In the genomic region with DNA sequence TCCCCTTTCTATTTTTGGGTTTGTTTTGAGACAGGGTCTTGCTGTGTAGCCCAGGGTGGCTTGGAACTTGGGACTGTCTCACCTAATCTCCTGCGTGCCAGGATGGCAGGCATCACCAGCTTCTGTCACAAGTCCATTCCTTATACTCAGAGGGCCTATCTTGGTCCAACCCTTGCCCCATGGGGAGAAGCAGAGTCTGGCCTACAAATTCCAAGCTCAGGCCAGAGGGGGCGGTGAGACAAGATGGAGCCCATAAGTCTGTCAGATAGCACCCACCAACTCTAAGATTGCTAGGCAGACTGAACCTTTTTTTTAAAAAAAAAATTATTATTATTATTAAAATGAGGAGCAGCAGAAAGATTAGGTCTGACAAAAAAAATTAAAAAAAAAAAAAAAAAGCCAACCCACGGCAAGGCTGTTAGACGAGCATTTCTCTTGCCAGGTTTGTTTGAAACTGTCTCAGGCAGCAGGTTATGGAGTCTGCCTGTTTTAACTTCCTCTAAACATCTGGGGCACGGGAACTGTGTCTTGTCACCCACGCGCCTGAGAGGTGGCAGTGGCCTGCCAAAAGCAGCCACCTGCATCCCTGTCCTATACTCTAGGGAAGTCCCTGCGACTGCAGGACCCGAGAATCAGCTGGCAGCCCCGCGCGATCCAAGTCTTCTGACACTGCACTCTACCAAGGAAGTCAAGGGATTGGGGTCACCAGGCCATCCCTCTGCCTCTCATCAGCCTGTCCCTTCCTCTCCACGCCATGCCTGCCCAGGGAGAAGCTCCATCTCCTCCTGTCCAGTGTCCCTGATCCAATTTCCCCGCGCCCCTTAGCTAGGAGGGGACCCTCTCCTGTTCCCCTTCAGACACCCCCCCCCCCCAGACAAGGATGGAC, we compare ENCODE assay signal across 8 mouse cellular contexts. TPM values are rescaled to one million over a fixed set of nuclear protein-coding genes. Genes with fewer than 3 reads are reported as not detected.
DNase-seq lines count a peak whose midpoint lies in the region; ATAC-seq and TF ChIP-seq lines count a peak whose summit lies in the region.

No protein-coding gene starts in this region.

- H3K4me2 ChIP-seq in forebrain, embryonic 16.5 days (ENCODE audit: low read length), result peak overlapping the region; percentile 94
- peak overlapping the region; percentile 97 for H3K4me2 ChIP-seq in intestine, embryonic 16.5 days (ENCODE audit: low read depth, low read length)
- H3K4me2 ChIP-seq in liver, embryonic 11.5 days, result peak overlapping the region; percentile 98
- H3K4me2 ChIP-seq in myocyte (ENCODE audit: low read depth), result peak overlapping the region; percentile 83

- peaks cover 34% of the 10 kb centered on the region for H3K4me1 ChIP-seq in forebrain, embryonic 16.5 days (replicated peaks; ENCODE audit: control insufficient read depth, insufficient read depth, low read length)
- H3K4me1 ChIP-seq in intestine, embryonic 16.5 days (ENCODE audit: control insufficient read depth, insufficient read depth, low read length), result peaks cover 29% of the 10 kb centered on the region
- peaks cover 11% of the 10 kb centered on the region for H3K4me1 ChIP-seq in liver, embryonic 11.5 days (replicated peaks; ENCODE audit: control insufficient read depth, insufficient read depth, low read length)
- peaks cover 44% of the 10 kb centered on the region for H3K4me1 ChIP-seq in thymus, adult 2 months (replicated peaks; ENCODE audit: control insufficient read depth, insufficient read depth, low read length)

- ATAC-seq in forebrain, embryonic 16.5 days, result peak; percentile 16
- ATAC-seq in intestine, embryonic 16.5 days, result peak; percentile 24
- peak; percentile 46 for ATAC-seq in liver, embryonic 11.5 days (replicated peaks; ENCODE audit: low FRiP score)

- peak overlapping the region; percentile 32 for H3ac ChIP-seq in myocyte (ENCODE audit: control insufficient read depth, insufficient read length)

- H3K9ac ChIP-seq in forebrain, embryonic 16.5 days (replicated peaks; ENCODE audit: low read depth, low read length), result peak overlapping the region; percentile 77
- peak overlapping the region; percentile 73 for H3K9ac ChIP-seq in intestine, embryonic 16.5 days (ENCODE audit: low read depth, low read length)
- peak overlapping the region; percentile 76 for H3K9ac ChIP-seq in liver, embryonic 11.5 days (ENCODE audit: low read depth, low read length)

- no peaks in the 10 kb centered on the region for H3K27me3 ChIP-seq in forebrain, embryonic 16.5 days (replicated peaks; ENCODE audit: control insufficient read depth, insufficient read depth, low read length)
- no peaks in the 10 kb centered on the region for H3K27me3 ChIP-seq in intestine, embryonic 16.5 days (replicated peaks; ENCODE audit: control insufficient read depth, insufficient read depth, low read length)
- H3K27me3 ChIP-seq in liver, embryonic 11.5 days (replicated peaks; ENCODE audit: control insufficient read depth, insufficient read depth, low read length), result no peaks in the 10 kb centered on the region
- no peaks in the 10 kb centered on the region for H3K27me3 ChIP-seq in myocyte (ENCODE audit: control insufficient read depth, insufficient read depth, insufficient read length)
- no peaks in the 10 kb centered on the region for H3K27me3 ChIP-seq in thymus, adult 2 months (ENCODE audit: control insufficient read depth, insufficient read depth, low read length)

- peaks cover 10% of the 10 kb centered on the region for H3K79me2 ChIP-seq in myocyte (ENCODE audit: control insufficient read depth, insufficient read depth)

- H3K4me3 ChIP-seq in forebrain, embryonic 16.5 days (replicated peaks; ENCODE audit: low read length), result peak overlapping the region; percentile 74
- peak overlapping the region; percentile 68 for H3K4me3 ChIP-seq in intestine, embryonic 16.5 days (ENCODE audit: low read length)
- peak overlapping the region; percentile 71 for H3K4me3 ChIP-seq in liver, embryonic 11.5 days (ENCODE audit: low read depth, low read length)
- H3K4me3 ChIP-seq in myocyte, result peak overlapping the region; percentile 67
- peak overlapping the region; percentile 90 for H3K4me3 ChIP-seq in thymus, adult 2 months (ENCODE audit: control insufficient read depth, insufficient read depth, low read length)

- no peaks in the 10 kb centered on the region for H3K36me3 ChIP-seq in forebrain, embryonic 16.5 days (ENCODE audit: control insufficient read depth, insufficient read depth)
- H3K36me3 ChIP-seq in intestine, embryonic 16.5 days (ENCODE audit: control insufficient read depth, insufficient read depth, low read length), result no peaks in the 10 kb centered on the region
- H3K36me3 ChIP-seq in liver, embryonic 11.5 days (ENCODE audit: control insufficient read depth, insufficient read depth, low read length), result peaks cover 4% of the 10 kb centered on the region; the same call in 1 of the 2 replicates
- peaks cover 5% of the 10 kb centered on the region for H3K36me3 ChIP-seq in myocyte (ENCODE audit: control insufficient read depth, insufficient read depth)
- H3K36me3 ChIP-seq in thymus, adult 2 months (ENCODE audit: control insufficient read depth, insufficient read depth, low read length), result peaks cover 21% of the 10 kb centered on the region

- peak; percentile 66 for DNase-seq in layer of hippocampus, adult 9-11 months
- no peak for DNase-seq in layer of hippocampus, adult 8-10 months (ENCODE audit: low spot score in 2 of 2)
- DNase-seq in c-Kit-positive CD71-positive TER-119-negative erythroid progenitor cells, embryonic 14.5 days (ENCODE audit: low read depth), result peak; percentile 13
- peak; percentile 62 for DNase-seq in liver, embryonic 11.5 days (ENCODE audit: low spot score)
- peak; percentile 72 for DNase-seq in thymus, adult 2 months

- H3K27ac ChIP-seq in forebrain, embryonic 16.5 days (ENCODE audit: low read length), result peak overlapping the region; percentile 77
- 0 out of 2 replicates have a peak overlapping the region, but pooled peaks have one; percentile 18 for H3K27ac ChIP-seq in intestine, embryonic 16.5 days (ENCODE audit: low read length)
- H3K27ac ChIP-seq in liver, embryonic 11.5 days (ENCODE audit: low read depth, low read length), result peak overlapping the region; percentile 29; the same call in 1 of the 2 replicates
- peak overlapping the region; percentile 97 for H3K27ac ChIP-seq in thymus, adult 2 months (ENCODE audit: control insufficient read depth, insufficient read depth, low read length)

- TF ChIP-seq CTCF in thymus, adult 2 months (IDR thresholded peaks at IDR 0.05; ENCODE audit: borderline replicate concordance, control insufficient read depth, extremely low read depth, insufficient read depth, low read length, poor library complexity), result no peak

- no peaks in the 10 kb centered on the region for H3K9me3 ChIP-seq in forebrain, embryonic 16.5 days (ENCODE audit: control insufficient read depth, low read length)
- H3K9me3 ChIP-seq in intestine, embryonic 16.5 days (ENCODE audit: control insufficient read depth, low read length), result 0 out of 2 replicates have a peak, but pooled peaks cover 4% of the 10 kb centered on the region
- no peaks in the 10 kb centered on the region for H3K9me3 ChIP-seq in liver, embryonic 11.5 days (ENCODE audit: control insufficient read depth, low read length)

- WGBS in forebrain, embryonic 16.5 days, result 13% methylated on average over 15 of the region's 15 CpGs
- WGBS in intestine, embryonic 16.5 days, result 12% methylated on average over 15 of the region's 15 CpGs
- WGBS in liver, embryonic 11.5 days, result 10% methylated on average over 15 of the region's 15 CpGs
- WGBS in thymus, adult 2 months, result 9% methylated on average over 15 of the region's 15 CpGs

- no peak for TF ChIP-seq POLR2A in myocyte (IDR thresholded peaks at IDR 0.05; ENCODE audit: insufficient read length, low read depth)
- TF ChIP-seq POLR2A in thymus, adult 2 months (IDR thresholded peaks at IDR 0.05; ENCODE audit: control insufficient read depth, extremely low read depth, insufficient read depth, low read length, poor library complexity), result no peak

RNA-seq across cellular contexts. Expression of a gene that starts 0.6 kb away (rescaled TPM):
- total RNA-seq in layer of hippocampus, adult 8-10 months (2022), result 100 to 1,000 TPM; 106 to 122 (median 118) TPM
- 41.1 and 44.2 TPM in 2 replicates for polyA plus RNA-seq in forebrain, embryonic 16.5 days (2015; fragmentation: Nextera tagmentation; extraction: Ambion mirVana)
- 6.3 and 7.1 TPM in 2 replicates for polyA plus RNA-seq in intestine, embryonic 16.5 days (2015; fragmentation: Nextera tagmentation; extraction: Ambion mirVana)
- 7.4 and 9.0 TPM in 2 replicates for polyA plus RNA-seq in liver, embryonic 11.5 days (2014; fragmentation: Nextera tagmentation; extraction: Ambion mirVana)
- polyA plus RNA-seq in myocyte (2012; fragmentation: generic; extraction: Trizol), result 18.2 TPM
- polyA plus RNA-seq in thymus, adult 2 months (2012; rRNA removed), result 276 and 292 TPM in 2 replicates

RNA-seq across cellular contexts. Expression of a gene that starts 28.9 kb away (rescaled TPM):
- 10 to 100 TPM; 28.7 to 36.2 (median 31.5) TPM for total RNA-seq in layer of hippocampus, adult 8-10 months (2022)
- polyA plus RNA-seq in forebrain, embryonic 16.5 days (2015; fragmentation: Nextera tagmentation; extraction: Ambion mirVana), result 54.0 and 63.0 TPM in 2 replicates
- 38.5 and 44.1 TPM in 2 replicates for polyA plus RNA-seq in intestine, embryonic 16.5 days (2015; fragmentation: Nextera tagmentation; extraction: Ambion mirVana)
- 59.9 and 65.5 TPM in 2 replicates for polyA plus RNA-seq in liver, embryonic 11.5 days (2014; fragmentation: Nextera tagmentation; extraction: Ambion mirVana)
- 58.4 TPM for polyA plus RNA-seq in myocyte (2012; fragmentation: generic; extraction: Trizol)
- polyA plus RNA-seq in thymus, adult 2 months (2012; rRNA removed), result 15.9 and 20.7 TPM in 2 replicates

RNA-seq across cellular contexts. Expression of a gene that starts 33.9 kb away (rescaled TPM):
- 10 to 100 TPM in 1 of 4 experiments, 1 to 10 TPM in 3; 8.7 to 10.8 (median 9.6) TPM for total RNA-seq in layer of hippocampus, adult 8-10 months (2022)
- polyA plus RNA-seq in forebrain, embryonic 16.5 days (2015; fragmentation: Nextera tagmentation; extraction: Ambion mirVana), result 18.0 and 19.4 TPM in 2 replicates
- polyA plus RNA-seq in intestine, embryonic 16.5 days (2015; fragmentation: Nextera tagmentation; extraction: Ambion mirVana), result 16.7 and 17.2 TPM in 2 replicates
- 20.3 and 24.9 TPM in 2 replicates for polyA plus RNA-seq in liver, embryonic 11.5 days (2014; fragmentation: Nextera tagmentation; extraction: Ambion mirVana)
- polyA plus RNA-seq in myocyte (2012; fragmentation: generic; extraction: Trizol), result 6.7 TPM
- 54.2 and 55.2 TPM in 2 replicates for polyA plus RNA-seq in thymus, adult 2 months (2012; rRNA removed)

RNA-seq across cellular contexts. Expression of a gene that starts 34.0 kb away (rescaled TPM):
- total RNA-seq in layer of hippocampus, adult 8-10 months (2022), result 10 to 100 TPM; 12.4 to 17.7 (median 16.1) TPM
- 32.1 and 32.7 TPM in 2 replicates for polyA plus RNA-seq in forebrain, embryonic 16.5 days (2015; fragmentation: Nextera tagmentation; extraction: Ambion mirVana)
- polyA plus RNA-seq in intestine, embryonic 16.5 days (2015; fragmentation: Nextera tagmentation; extraction: Ambion mirVana), result 22.3 and 22.7 TPM in 2 replicates
- polyA plus RNA-seq in liver, embryonic 11.5 days (2014; fragmentation: Nextera tagmentation; extraction: Ambion mirVana), result 69.0 and 70.3 TPM in 2 replicates
- 31.7 TPM for polyA plus RNA-seq in myocyte (2012; fragmentation: generic; extraction: Trizol)
- polyA plus RNA-seq in thymus, adult 2 months (2012; rRNA removed), result 136 and 138 TPM in 2 replicates

RNA-seq across cellular contexts. Expression of a gene that starts 53.4 kb away (rescaled TPM):
- total RNA-seq in layer of hippocampus, adult 8-10 months (2022), result 10 to 100 TPM; 63.7 to 80.3 (median 70.5) TPM
- polyA plus RNA-seq in forebrain, embryonic 16.5 days (2015; fragmentation: Nextera tagmentation; extraction: Ambion mirVana), result 214 and 228 TPM in 2 replicates
- polyA plus RNA-seq in intestine, embryonic 16.5 days (2015; fragmentation: Nextera tagmentation; extraction: Ambion mirVana), result 212 and 230 TPM in 2 replicates
- 253 and 261 TPM in 2 replicates for polyA plus RNA-seq in liver, embryonic 11.5 days (2014; fragmentation: Nextera tagmentation; extraction: Ambion mirVana)
- polyA plus RNA-seq in myocyte (2012; fragmentation: generic; extraction: Trizol), result 139 TPM
- polyA plus RNA-seq in thymus, adult 2 months (2012; rRNA removed), result 81.9 and 89.4 TPM in 2 replicates

Comparison
In these comparisons a context has a peak if more than half of its experiments do, and no peak if none do; other contexts are left out.
1. DNase-seq: peak in layer of hippocampus, adult 9-11 months (single experiment), c-Kit-positive CD71-positive TER-119-negative erythroid progenitor cells, embryonic 14.5 days (single experiment), liver, embryonic 11.5 days (single experiment) and thymus, adult 2 months (single experiment); none in layer of hippocampus, adult 8-10 months (0 of 2).
2. H3K27ac ChIP-seq: peak in every context shown above with its lines; median percentile 97 in thymus, adult 2 months; 77 in forebrain, embryonic 16.5 days; 29 in liver, embryonic 11.5 days; 18 in intestine, embryonic 16.5 days.
3. Peak in every context shown above with its lines, with median percentiles within 50 percentile points of each other: ATAC-seq, H3K4me2 ChIP-seq, H3K4me3 ChIP-seq and H3K9ac ChIP-seq.